Mouse (Mus musculus) adrenal gland, adult 8-10 months (tissue): ENCODE results near the gene Mlst8. TPM values are rescaled to one million over a fixed set of nuclear protein-coding genes. Genes with fewer than 3 reads are reported as not detected.

ENCODE experiments used
- DNase-seq: peaks from one replicate; pipeline ENCODE4 v3.0.0; 2022
- total RNA-seq, 4 experiments: library from RNA; stranded (reverse); gene quantifications; 2 replicates each; pipeline ENCODE4 v1.2.4; 2022

Gene Mlst8
- total RNA-seq, 4 experiments from 2014 or later = 24.3 to 37.6 (median 32.2) TPM

DNA sequence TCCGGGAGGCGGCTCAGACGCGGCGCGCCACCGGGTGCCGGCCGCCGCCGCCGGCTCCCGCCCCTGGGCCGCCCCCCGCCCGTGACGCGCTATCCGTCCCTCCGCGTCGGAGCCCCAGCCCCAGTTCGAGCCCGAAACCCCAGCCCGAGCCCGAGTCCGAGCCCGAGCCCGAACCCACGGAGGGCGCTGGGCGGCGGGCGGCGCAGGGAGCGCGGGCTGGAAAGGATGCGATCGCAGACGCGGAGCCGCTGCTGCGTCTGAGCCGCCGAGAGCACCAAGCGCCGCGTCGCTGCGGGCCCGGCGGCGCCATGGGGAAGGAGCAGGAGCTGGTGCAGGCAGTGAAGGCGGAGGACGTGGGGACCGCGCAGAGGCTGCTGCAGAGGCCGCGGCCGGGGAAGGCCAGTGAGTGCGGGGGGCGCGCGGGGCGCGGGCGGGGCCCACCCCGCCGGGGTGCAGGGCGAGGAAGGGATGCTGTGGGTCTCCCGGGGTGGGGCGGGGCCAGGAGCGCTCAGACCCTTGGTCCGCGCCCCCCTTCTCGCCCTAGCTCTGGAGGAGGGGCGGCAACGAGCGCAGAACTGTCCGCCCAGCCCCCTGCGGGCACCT is 9.9 kb upstream of the Mlst8 start:
- DNase-seq = no peak

DNA sequence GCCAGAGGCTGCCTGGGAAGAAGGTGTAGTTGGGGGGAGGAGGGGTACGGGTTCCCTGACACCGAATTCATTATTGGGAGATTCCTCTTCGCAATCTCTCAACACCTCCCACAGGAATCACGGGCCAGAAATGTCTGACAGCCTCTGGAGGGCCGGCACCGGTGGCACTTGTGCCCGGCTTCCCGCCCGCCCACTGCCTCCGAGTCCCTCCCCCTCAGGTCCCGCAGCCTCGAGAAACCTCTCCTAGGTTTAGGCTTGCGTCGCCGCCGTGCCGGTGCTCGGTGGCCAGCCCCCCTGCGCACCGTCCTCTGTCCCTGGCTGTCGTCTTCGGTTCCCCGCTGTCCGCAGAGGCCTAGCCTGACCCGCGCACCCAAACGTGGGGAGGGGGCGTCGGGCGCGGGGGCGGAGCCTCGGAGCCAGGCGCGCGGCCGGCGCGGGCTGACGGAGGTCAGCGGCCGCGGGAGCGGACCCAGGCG is 9.3 kb upstream of the Mlst8 start, which contains the start of gene Caskin1:
Caskin1 (plus strand) TSS at position 416 of the 476 bp plus-strand sequence.
- DNase-seq = no peak

GRCm38 (mm10) chr17:24485090-24485860 is 6.4 kb upstream of the Mlst8 start:
- no peak for DNase-seq

GRCm38 (mm10) chr17:24483495-24483894 is 4.6 kb upstream of the Mlst8 start:
- no peak for DNase-seq

- DNase-seq = no peak
Measured at GRCm38 (mm10) chr17:24481027-24481815, 2.3 kb upstream of the Mlst8 start.

- DNase-seq = no peak
Measured at GRCm38 (mm10) chr17:24480201-24480826, 1.4 kb upstream of the Mlst8 start.

- DNase-seq = no peak
Measured at GRCm38 (mm10) chr17:24479431-24479830, 553 bp upstream of the Mlst8 start.

- no peak for DNase-seq
Measured at GRCm38 (mm10) chr17:24477985-24478600, 785 bp downstream of the Mlst8 start.

DNA sequence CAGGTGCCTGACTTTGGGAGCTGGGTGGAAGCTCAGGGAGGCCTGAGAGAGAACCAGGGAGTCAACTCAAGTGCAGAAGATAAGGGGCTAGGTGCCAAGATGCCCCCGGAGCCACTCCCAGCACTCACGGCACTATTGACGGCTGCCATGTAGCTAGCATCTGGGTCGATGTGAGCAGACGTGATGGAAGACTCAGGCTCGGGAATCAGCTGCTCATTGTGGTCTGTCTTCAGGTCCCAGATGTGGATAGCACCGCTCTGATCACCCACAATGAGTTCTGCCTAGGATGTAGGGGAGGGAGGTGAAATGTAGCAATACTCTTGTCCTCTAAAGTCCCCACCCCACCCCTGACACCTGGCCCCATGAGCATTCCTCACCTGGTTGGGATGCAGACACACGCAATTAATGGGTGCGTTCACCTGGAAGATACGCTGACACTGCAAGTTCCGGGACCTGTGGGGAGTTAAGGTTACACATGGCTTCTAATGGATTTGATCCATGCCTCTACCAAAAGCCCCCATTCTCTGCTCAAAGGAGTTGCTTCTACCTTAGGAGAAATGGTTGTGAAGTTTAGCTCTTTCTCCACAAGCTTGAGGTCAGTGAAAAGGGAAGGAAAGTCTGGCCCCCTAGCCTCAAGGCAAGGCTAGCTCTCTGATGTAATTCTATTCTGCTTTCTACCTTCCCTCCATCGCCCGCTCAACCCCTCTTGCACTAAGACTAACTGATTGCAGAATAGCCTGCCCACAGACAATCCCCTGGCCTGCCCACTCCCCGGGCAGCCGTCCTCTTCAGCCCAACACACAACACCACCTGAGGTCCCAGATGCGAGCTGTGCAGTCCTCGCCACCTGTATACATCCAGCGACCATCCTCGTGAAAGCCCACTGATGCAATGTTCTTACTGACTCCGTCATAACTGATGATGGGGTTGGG is 1.6 kb downstream of the Mlst8 start:
- DNase-seq = no peak

DNA sequence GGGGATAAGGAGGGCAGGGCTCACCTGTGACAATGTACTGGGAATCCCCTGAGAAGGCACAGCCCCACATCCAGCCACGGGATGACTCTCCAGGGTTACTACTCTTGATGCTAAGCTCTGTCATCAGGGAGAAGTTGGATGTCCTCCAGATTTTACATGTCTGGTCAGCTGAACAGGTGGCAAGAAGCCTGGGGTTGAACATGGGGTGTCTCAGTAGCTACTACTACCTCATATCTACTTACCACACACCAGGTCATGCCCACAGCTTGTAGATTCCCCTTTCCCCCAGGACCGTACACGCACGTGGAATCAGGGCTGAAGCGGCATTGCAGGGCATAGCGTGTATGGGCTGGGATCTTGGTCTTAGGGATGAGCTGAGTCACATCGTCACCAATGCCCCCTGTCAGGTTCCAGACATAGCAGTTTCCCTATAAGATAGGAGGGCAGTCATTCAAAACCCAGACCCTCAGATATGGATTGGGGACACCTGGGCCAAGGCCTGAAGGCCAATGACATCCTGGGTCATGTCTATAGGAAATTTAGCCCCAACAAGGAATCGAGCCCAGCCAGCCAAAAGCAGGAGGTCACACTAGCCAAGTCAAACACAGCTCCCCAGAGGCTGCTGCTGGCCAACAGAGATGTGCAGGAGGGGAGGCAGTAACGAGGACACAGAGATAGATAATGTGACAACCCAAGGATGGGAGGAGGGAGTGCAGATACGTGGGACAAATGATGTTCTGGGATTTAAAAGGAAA is 2.7 kb downstream of the Mlst8 start:
- DNase-seq = no peak

DNA sequence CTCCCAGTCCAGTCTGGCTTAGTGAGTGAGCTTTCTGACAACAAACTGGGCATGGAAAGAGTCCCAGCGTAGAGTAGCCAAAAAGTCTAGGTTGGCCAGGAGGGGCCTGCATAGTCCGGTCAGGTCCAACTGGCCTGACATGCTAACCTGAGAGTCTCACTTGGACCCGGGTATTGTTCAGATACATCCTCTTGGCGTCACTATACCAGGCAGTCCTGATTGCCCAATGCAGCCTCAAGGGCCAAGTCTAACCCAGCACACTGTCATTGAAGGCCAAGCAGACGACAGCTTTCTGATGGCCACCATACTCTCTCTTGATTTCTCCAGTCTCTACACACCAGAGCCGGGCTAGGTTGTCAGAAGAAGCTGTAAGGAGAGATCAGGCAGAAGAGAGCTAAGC is 3.3 kb downstream of the Mlst8 start:
- no peak for DNase-seq

GRCm38 (mm10) chr17:24474557-24474956 is 4.3 kb downstream of the Mlst8 start:
- no peak for DNase-seq

DNA sequence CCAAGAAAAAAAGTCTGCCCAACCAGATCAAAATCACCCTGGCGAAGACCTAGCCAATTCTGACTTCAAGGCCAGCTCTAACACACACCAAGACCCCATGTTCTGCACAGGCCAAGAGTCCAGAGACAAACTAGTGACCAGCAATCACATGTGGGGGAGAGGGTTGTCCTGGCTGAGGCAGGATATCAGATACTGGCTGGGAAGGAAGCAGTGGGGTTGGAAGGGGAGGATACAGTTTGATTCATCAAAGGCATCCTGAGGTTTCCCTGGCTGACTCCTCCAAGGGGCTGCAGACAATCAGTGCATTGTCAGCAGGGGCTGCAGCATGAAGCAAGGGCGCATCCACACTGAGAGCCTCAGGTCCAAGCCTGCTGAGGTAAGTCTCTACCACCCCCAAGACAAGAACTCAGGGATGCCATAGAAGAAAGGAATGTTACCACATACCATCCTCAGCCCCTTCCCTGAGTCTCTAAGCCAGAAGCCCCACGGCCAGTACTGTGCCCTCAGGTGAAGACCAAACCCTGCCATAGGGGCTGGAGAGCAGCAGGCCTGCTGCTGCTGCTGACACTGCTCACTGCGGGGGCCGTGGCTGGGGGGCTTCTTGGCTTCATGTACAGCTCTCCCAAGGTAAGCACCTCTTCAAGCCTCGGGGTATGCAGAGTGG is 5.1 kb downstream of the Mlst8 start, which contains the start of gene Bricd5:
Bricd5 (plus strand) TSS at position 273 of the 664 bp plus-strand sequence.
- no peak for DNase-seq

DNA sequence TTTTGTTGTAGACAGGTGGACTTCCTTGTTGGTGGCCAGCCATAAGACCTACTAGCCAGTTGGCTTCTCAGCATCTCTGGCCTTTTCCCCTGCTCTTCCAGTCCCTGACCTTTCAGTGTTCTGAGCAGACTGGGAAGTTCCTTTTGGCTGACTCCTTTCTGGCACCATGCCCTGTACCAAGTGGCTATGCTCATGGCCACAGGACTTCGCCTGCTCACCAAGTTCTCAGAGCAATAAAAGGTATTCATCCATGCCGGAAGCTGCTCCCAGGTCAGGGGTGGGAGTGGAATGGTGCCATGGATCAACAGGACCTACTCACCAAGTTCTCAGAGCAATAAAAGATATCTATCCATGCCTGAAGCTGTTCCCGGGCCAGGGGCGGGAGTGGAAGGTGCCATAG is 6.4 kb downstream of the Mlst8 start:
- peak; percentile 82 for DNase-seq

- DNase-seq = no peak
Measured at GRCm38 (mm10) chr17:24470701-24471527, 8.0 kb downstream of the Mlst8 start.

GRCm38 (mm10) chr17:24469910-24470602 is 8.8 kb downstream of the Mlst8 start, which contains the start of the genes E4f1 and Pgp:
Gene E4f1 (minus strand): TSS chr17:24470313.
Gene Pgp (plus strand): TSS chr17:24470392.
- peak; percentile 98 for DNase-seq

DNA sequence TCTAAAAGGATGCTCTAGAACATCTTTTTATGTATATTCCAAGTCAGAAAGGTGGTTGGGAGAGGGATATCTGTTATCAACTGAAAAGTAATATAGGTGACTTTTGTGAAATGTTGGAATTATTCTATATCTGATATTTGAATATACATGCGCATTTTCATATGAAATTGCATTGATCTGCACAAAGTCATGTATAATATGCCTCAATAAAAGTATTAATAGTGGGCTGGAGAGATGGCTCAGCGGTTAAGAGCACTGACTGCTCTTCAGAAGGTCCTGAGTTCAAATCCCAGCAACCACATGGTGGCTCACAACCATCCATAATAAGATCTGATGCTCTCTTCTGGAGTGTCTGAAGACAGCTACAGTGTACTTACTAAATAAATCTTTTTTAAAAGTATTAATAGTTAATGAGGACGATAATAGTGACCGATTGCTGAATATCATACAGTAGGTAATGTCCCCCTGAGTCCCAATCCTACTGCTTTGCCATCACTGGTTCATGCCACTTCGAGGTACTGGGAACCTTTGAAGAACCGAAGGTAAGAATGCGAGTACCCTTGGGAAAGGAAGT is 9.5 kb downstream of the Mlst8 start:
- no peak for DNase-seq
